20 mouse cellular contexts compared by ENCODE assay signal in the genomic region with DNA sequence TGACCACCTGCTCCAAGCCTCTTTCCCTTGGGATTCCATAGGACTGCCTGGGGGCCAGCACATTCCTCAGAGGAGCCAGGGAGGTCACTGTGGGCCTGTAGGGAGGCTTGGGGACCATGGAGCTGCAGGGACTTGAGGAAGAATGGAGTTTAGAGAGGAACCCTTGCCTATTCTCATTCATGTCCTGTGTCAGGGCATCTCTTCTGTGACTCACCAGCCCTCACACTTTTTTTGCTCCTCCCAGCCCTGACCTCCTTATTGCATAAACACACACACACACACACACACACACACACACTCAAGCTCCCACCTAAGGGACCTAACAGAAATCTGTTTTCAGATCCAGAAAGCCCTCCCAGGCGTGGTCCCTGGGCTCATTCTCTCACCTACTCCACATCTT.
"Had no signal": no experiment of that assay in that cellular context is flagged by ENCODE, and none has a peak within 500 bp of the region (broad histone marks: within the 10 kb centered on the region; RNA-seq: fewer than 3 reads in every experiment).

No protein-coding gene starts in this region.

- DNase-seq: kidney, adult 11 months; kidney, adult 8-10 months; kidney, postnatal 10 days; kidney, postnatal 4 days; layer of hippocampus, adult 9-11 months; liver, embryonic 13.5 days; lung, adult 2 months; lung, postnatal 14 days; lung, postnatal 4 days; retina, postnatal 1 day; right cerebral cortex, postnatal 25 days; spleen, adult 18-20 months; thymus, postnatal 25 days had no signal

- H3K4me3 ChIP-seq: kidney, embryonic 15.5 days; layer of hippocampus, adult 2 months; limb, embryonic 10.5 days; limb, embryonic 13.5 days; liver, embryonic 13.5 days; myocyte; neural tube, embryonic 13.5 days; stomach, embryonic 15.5 days had no signal

- H3K9ac ChIP-seq: kidney, embryonic 15.5 days; limb, embryonic 13.5 days; liver, embryonic 13.5 days; neural tube, embryonic 13.5 days; stomach, embryonic 15.5 days had no signal

- H3K27me3 ChIP-seq: liver, embryonic 13.5 days; stomach, embryonic 15.5 days had no signal

- H3K4me2 ChIP-seq: kidney, embryonic 15.5 days; limb, embryonic 13.5 days; liver, embryonic 13.5 days; neural tube, embryonic 13.5 days; stomach, embryonic 15.5 days had no signal

- H3K9me3 ChIP-seq: kidney, embryonic 15.5 days; limb, embryonic 10.5 days; limb, embryonic 13.5 days; liver, embryonic 13.5 days; neural tube, embryonic 13.5 days; stomach, embryonic 15.5 days had no signal

- H3K4me1 ChIP-seq: liver, embryonic 13.5 days; stomach, embryonic 15.5 days had no signal

- H3K36me3 ChIP-seq: kidney, embryonic 15.5 days; limb, embryonic 10.5 days; limb, embryonic 13.5 days; liver, embryonic 13.5 days; neural tube, embryonic 13.5 days; stomach, embryonic 15.5 days had no signal

- H3K27ac ChIP-seq: kidney, embryonic 15.5 days; layer of hippocampus, adult 2 months; limb, embryonic 10.5 days; limb, embryonic 13.5 days; liver, embryonic 13.5 days; neural tube, embryonic 13.5 days; stomach, embryonic 15.5 days had no signal
